Mouse (Mus musculus): ENCODE results near the gene Iqgap1. TPM values are rescaled to one million over a fixed set of nuclear protein-coding genes. Genes with fewer than 3 reads are reported as not detected.

Gene Iqgap1
- total and polyA plus RNA-seq, 3 experiments: 20.6 to 87.9 (median 58.8) TPM

DNA sequence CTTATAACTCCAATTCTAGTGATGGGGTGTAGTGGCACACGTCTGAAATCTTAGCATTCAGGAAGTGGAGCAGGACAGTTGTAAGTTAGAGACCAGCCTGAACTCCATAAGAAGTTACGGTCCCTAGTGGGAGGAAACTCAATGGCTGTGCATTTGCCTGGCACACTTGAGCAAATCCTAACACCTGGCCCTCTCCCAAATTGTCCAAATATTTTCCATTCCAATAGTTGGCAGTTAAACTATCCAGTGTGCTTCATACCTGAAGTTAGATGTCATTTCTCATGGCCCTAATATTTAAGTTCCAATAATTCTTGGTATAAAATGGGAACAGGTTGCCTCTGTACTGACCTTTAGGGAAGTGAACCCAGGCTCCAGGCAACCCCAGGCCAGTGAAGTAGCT, 42.9 kb upstream of the Iqgap1 start:
- Histone ChIP-seq H3K4me1 (ENCODE audit: control insufficient read depth in 1 of 2, insufficient read depth in 2 of 2, low read length in 2 of 2) (peaks cover 13 to 24% of the 10 kb centered on the region in 2 experiments), H3K79me2 (ENCODE audit: control insufficient read depth, insufficient read depth, low read length, poor library complexity) (no peaks in the 10 kb centered on the region), H3K9me3 (replicated peaks; ENCODE audit: insufficient read depth, low read length) (no peaks in the 10 kb centered on the region), H3K9ac (ENCODE audit: control insufficient read depth, low read depth, low read length, poor library complexity, severe bottlenecking) (no peak overlapping the region), H3K36me3 (ENCODE audit: control insufficient read depth in 1 of 2, insufficient read depth in 2 of 2, low read length in 2 of 2) (peaks cover 0 to 20% of the 10 kb centered on the region in 2 experiments; a peak in 2 of 4 replicates), H3K4me3 (ENCODE audit: control insufficient read depth in 1 of 2, insufficient read depth in 1 of 2, low read depth in 2 of 2, low read length in 2 of 2) (no peak overlapping the region), H3K27ac (ENCODE audit: control insufficient read depth, low read depth, low read length) (no peak overlapping the region), H3K27me3 (ENCODE audit: control insufficient read depth in 1 of 2, insufficient read depth in 2 of 2, low read length in 2 of 2) (no peaks in the 10 kb centered on the region)
- DNase-seq (ENCODE audit: low read depth, low spot score): no peak
- no peak for TF ChIP-seq POLR2AphosphoS2 (IDR thresholded peaks at IDR 0.05; ENCODE audit: low read length)
- no peak for TF ChIP-seq MAZ (IDR thresholded peaks at IDR 0.05; ENCODE audit: low read depth, low read length)
- TF ChIP-seq ETS1 (IDR thresholded peaks at IDR 0.05; ENCODE audit: low read depth, low read length): no peak
- no peak for TF ChIP-seq TAL1 (IDR thresholded peaks at IDR 0.05; ENCODE audit: low read length)
- TF ChIP-seq RCOR1 (IDR thresholded peaks at IDR 0.05; ENCODE audit: low read depth, low read length): no peak
- no peak for TF ChIP-seq TBP (IDR thresholded peaks at IDR 0.05; ENCODE audit: low read depth, low read length)
- no peak for TF ChIP-seq USF2 (IDR thresholded peaks at IDR 0.05; ENCODE audit: borderline replicate concordance in 1 of 2, insufficient read depth in 1 of 2, low read depth in 1 of 2, low read length in 2 of 2)
- TF ChIP-seq NRF1 (IDR thresholded peaks at IDR 0.05; ENCODE audit: insufficient read depth, low read depth, low read length, poor library complexity, severe bottlenecking): no peak
- TF ChIP-seq MAFK (IDR thresholded peaks at IDR 0.05; ENCODE audit: borderline replicate concordance, low read depth, low read length): no peak
- TF ChIP-seq ZC3H11A (IDR thresholded peaks at IDR 0.05; ENCODE audit: low read depth, low read length): no peak
- no peak for TF ChIP-seq CHD1 (IDR thresholded peaks at IDR 0.05; ENCODE audit: low read depth, low read length)
- no peak for TF ChIP-seq MYC (IDR thresholded peaks at IDR 0.05; ENCODE audit: low read depth, low read length)
- TF ChIP-seq NELFE (IDR thresholded peaks at IDR 0.05; ENCODE audit: low read depth, low read length): no peak
- no peak for TF ChIP-seq ZNF384 (IDR thresholded peaks at IDR 0.05; ENCODE audit: low read depth, low read length)
- TF ChIP-seq TCF12 (IDR thresholded peaks at IDR 0.05; ENCODE audit: low read depth, low read length): no peak
- TF ChIP-seq USF1 (IDR thresholded peaks at IDR 0.05; ENCODE audit: low read depth, low read length): no peak
- TF ChIP-seq UBTF (IDR thresholded peaks at IDR 0.05; ENCODE audit: borderline replicate concordance, insufficient read depth, low read depth, low read length): no peak
- no peak for TF ChIP-seq BHLHE40 (IDR thresholded peaks at IDR 0.05; ENCODE audit: borderline replicate concordance, low read depth, low read length)

DNA sequence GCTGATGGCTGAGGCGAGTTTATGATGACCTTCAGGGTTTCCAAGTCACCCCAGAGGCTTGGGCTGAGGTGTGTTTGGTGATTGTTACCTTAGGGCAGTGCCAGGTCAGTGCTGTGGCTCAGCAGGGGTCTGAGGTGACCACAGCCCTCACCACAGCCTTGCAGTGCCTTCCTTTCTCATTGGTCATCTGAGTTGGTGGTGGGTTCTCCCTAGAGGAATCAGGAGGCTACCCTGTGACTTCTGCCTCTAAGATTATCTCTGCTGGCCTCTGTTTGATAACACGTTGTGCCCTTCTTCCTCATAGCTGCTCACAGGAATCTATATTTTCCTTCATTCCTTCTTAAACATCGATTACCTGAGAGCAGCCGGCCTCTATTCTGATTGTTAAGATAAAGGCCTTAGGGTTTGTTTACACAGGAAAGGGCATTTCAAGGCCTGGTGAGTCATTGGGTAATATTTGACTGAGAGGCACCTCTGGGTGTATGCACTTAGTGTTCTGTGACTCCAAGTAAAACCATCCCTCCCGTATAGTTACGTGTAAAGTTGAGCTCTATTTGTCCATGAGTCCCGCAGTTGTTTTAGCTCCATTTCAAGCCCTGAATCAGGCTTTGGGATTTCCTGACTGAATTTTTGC, 40.9 kb upstream of the Iqgap1 start:
- no peak for TF ChIP-seq TCF12 (IDR thresholded peaks at IDR 0.05; ENCODE audit: low read depth, low read length)
- TF ChIP-seq TAL1 (IDR thresholded peaks at IDR 0.05; ENCODE audit: low read length): 0 out of 2 replicates have a peak, but pooled peaks have one; percentile 8
- no peak for TF ChIP-seq UBTF (IDR thresholded peaks at IDR 0.05; ENCODE audit: borderline replicate concordance, insufficient read depth, low read depth, low read length)
- TF ChIP-seq GATA1 (IDR thresholded peaks at IDR 0.05; ENCODE audit: low read depth, low read length): peak; percentile 62
- Histone ChIP-seq H3K27me3 (ENCODE audit: control insufficient read depth in 1 of 2, insufficient read depth in 2 of 2, low read length in 2 of 2) (no peaks in the 10 kb centered on the region), H3K9me3 (replicated peaks; ENCODE audit: insufficient read depth, low read length) (no peaks in the 10 kb centered on the region), H3K9ac (ENCODE audit: control insufficient read depth, low read depth, low read length, poor library complexity, severe bottlenecking) (no peak overlapping the region), H3K79me2 (ENCODE audit: control insufficient read depth, insufficient read depth, low read length, poor library complexity) (no peaks in the 10 kb centered on the region), H3K27ac (ENCODE audit: control insufficient read depth, low read depth, low read length) (no peak overlapping the region), H3K4me1 (ENCODE audit: control insufficient read depth in 1 of 2, insufficient read depth in 2 of 2, low read length in 2 of 2) (peaks cover 13 to 24% of the 10 kb centered on the region in 2 experiments), H3K36me3 (ENCODE audit: control insufficient read depth in 1 of 2, insufficient read depth in 2 of 2, low read length in 2 of 2) (peaks cover 0 to 24% of the 10 kb centered on the region in 2 experiments; a peak in 2 of 4 replicates), H3K4me3 (ENCODE audit: control insufficient read depth in 1 of 2, insufficient read depth in 1 of 2, low read depth in 2 of 2, low read length in 2 of 2) (no peak overlapping the region)
- DNase-seq (ENCODE audit: low read depth, low spot score): no peak

Data from MEL (cell line).